Mouse (Mus musculus) NIH3T3 (cell line): ENCODE results near the gene Zranb3.
"Not testable (repeated sequence)": the region's sequence is repeated elsewhere in the genome, so short reads cannot be mapped to it uniquely, and the experiment has no call there.

ENCODE experiments used
- DNase-seq: peaks from one replicate; pipeline ENCODE4 v3.0.0-alpha.2; 2012; ENCODE audit warnings: low read depth

Zranb3 gene

GRCm38 (mm10) chr1:128060655-128061344, 42.0 kb downstream of the Zranb3 start:
- DNase-seq, result no peak

- DNase-seq, result peak; percentile 20
Observed at GRCm38 (mm10) chr1:128058625-128059024, 44.2 kb downstream of the Zranb3 start.

GRCm38 (mm10) chr1:128057269-128057668, 45.6 kb downstream of the Zranb3 start:
- no peak for DNase-seq

GRCm38 (mm10) chr1:128046920-128047319, 55.9 kb downstream of the Zranb3 start:
- peak; percentile 18 for DNase-seq

GRCm38 (mm10) chr1:128046455-128046854, 56.4 kb downstream of the Zranb3 start:
- no peak for DNase-seq

- no peak for DNase-seq
Observed at GRCm38 (mm10) chr1:128044181-128044580, 58.7 kb downstream of the Zranb3 start.

GRCm38 (mm10) chr1:128036296-128036695, 66.6 kb downstream of the Zranb3 start:
- no peak for DNase-seq

- DNase-seq, result no peak
Observed at GRCm38 (mm10) chr1:128032123-128032522, 70.7 kb downstream of the Zranb3 start.

GRCm38 (mm10) chr1:128031524-128031923, 71.3 kb downstream of the Zranb3 start:
- no peak for DNase-seq

GRCm38 (mm10) chr1:128024363-128025114, 78.3 kb downstream of the Zranb3 start:
- DNase-seq, result peak; percentile 17

- DNase-seq, result no peak
Observed at GRCm38 (mm10) chr1:128020001-128020770, 82.7 kb downstream of the Zranb3 start.

- DNase-seq, result peak; percentile 22
Observed at GRCm38 (mm10) chr1:128016035-128016492, 86.8 kb downstream of the Zranb3 start.

- DNase-seq, result no peak
Observed at GRCm38 (mm10) chr1:128013698-128014386, 89.0 kb downstream of the Zranb3 start.

GRCm38 (mm10) chr1:128009751-128010150, 93.1 kb downstream of the Zranb3 start:
- DNase-seq, result no peak

GRCm38 (mm10) chr1:128006042-128006600, 96.7 kb downstream of the Zranb3 start:
- not testable (repeated sequence) for DNase-seq

- no peak for DNase-seq
Observed at GRCm38 (mm10) chr1:128004371-128004720, 98.5 kb downstream of the Zranb3 start.

- no peak for DNase-seq
Observed at GRCm38 (mm10) chr1:128003712-128004370, 99.0 kb downstream of the Zranb3 start.

GRCm38 (mm10) chr1:128002159-128002558, 100.7 kb downstream of the Zranb3 start:
- DNase-seq, result no peak

- not testable (repeated sequence) for DNase-seq
Observed at GRCm38 (mm10) chr1:128000931-128001330, 101.9 kb downstream of the Zranb3 start.

- no peak for DNase-seq
Observed at GRCm38 (mm10) chr1:127993892-127994291, 109.0 kb downstream of the Zranb3 start.
